Mouse (Mus musculus): ENCODE data around the gene Pgap1.

DNA sequence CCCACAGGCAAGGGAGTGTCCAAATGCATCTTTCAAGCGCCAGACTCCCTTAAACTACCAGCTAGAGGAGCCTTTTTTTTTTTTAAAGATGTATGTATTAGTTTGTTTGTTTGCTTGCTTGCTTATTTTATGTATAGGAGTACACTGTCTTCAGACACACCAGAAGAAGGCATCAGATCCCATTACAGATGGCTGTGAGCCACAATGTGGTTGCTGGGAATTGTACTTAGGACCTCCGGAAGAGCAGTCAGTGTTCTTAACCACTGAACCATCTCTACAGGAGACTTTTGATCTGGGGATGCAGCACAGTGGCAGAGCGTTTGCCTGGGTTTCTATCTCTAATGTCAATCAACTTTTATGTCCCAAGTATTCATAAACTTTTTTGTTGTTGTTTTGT, 118.4 kb downstream of the Pgap1 start:
- TF ChIP-seq CTCF (IDR thresholded peaks at IDR 0.05; ENCODE audit: borderline replicate concordance, control insufficient read depth, extremely low read depth, insufficient read depth, low read length, poor library complexity) (no peak), POLR2A (IDR thresholded peaks at IDR 0.05; ENCODE audit: control insufficient read depth, extremely low read depth, insufficient read depth, low read length, poor library complexity) (no peak)

All from thymus, adult 2 months (tissue).